Comparison of ENCODE assay signal across 7 mouse cellular contexts in the genomic region with DNA sequence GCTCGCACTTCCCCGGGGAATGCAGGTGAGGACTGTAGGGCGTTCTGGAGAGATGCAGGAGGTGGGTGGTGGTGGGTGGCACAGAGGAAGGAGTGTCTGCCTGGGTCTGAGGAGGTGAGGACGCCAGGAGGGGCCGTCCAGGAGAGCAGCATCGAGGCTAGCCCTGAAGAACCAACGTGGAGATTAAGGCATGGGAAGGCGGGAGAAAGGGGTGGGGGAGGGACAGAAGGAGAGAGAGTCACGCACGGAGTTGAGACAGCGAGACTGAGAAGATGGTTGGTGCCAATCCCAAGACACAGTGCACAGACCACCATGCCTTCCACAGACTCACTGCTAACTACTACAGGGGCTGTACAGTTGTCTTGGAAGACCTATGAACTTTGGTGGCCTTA. TPM values are rescaled to one million over a fixed set of nuclear protein-coding genes. Genes with fewer than 3 reads are reported as not detected.
DNase-seq lines count a peak whose midpoint lies in the region; ATAC-seq and TF ChIP-seq lines count a peak whose summit lies in the region.

No protein-coding gene starts in this region.

- TF ChIP-seq EP300 in stomach, postnatal 0 days (optimal IDR thresholded peaks at IDR 0.05): no peak

- H3K9ac ChIP-seq in neural tube, embryonic 11.5 days (ENCODE audit: low read length): no peak overlapping the region
- no peak overlapping the region for H3K9ac ChIP-seq in forebrain, embryonic 15.5 days (replicated peaks)
- peak overlapping the region; percentile 35; the same call in 1 of the 2 replicates for H3K9ac ChIP-seq in liver, embryonic 15.5 days
- H3K9ac ChIP-seq in stomach, postnatal 0 days (ENCODE audit: low read length): peak overlapping the region; percentile 48

- H3K4me3 ChIP-seq in neural tube, embryonic 11.5 days (ENCODE audit: low read depth, low read length): peak overlapping the region; percentile 33
- peak overlapping the region; percentile 44 for H3K4me3 ChIP-seq in forebrain, embryonic 15.5 days
- peak overlapping the region; percentile 58 for H3K4me3 ChIP-seq in liver, embryonic 15.5 days (replicated peaks)
- H3K4me3 ChIP-seq in stomach, postnatal 0 days (ENCODE audit: low read depth, low read length): peak overlapping the region; percentile 50

- DNase-seq in neural tube, embryonic 11.5 days (ENCODE audit: low spot score): no peak
- no peak for DNase-seq in neural tube, embryonic 10.5 days (ENCODE audit: extremely low spot score, low spot score)
- no peak for DNase-seq in stomach, postnatal 0 days (ENCODE audit: low spot score)
- DNase-seq in right cerebral cortex, postnatal 4 days: no peak
- no peak for DNase-seq in layer of hippocampus, adult 9-10 months (ENCODE audit: low spot score)

- H3K27ac ChIP-seq in neural tube, embryonic 11.5 days (ENCODE audit: low read depth, low read length): no peak overlapping the region
- no peak overlapping the region for H3K27ac ChIP-seq in forebrain, embryonic 15.5 days (replicated peaks)
- H3K27ac ChIP-seq in liver, embryonic 15.5 days (replicated peaks): no peak overlapping the region
- no peak overlapping the region for H3K27ac ChIP-seq in stomach, postnatal 0 days (replicated peaks)

- H3K27me3 ChIP-seq in neural tube, embryonic 11.5 days (ENCODE audit: control insufficient read depth, insufficient read depth, low read length): peaks cover 67% of the 10 kb centered on the region
- H3K27me3 ChIP-seq in forebrain, embryonic 15.5 days: peaks cover 54% of the 10 kb centered on the region
- peaks cover 61% of the 10 kb centered on the region for H3K27me3 ChIP-seq in liver, embryonic 15.5 days
- H3K27me3 ChIP-seq in stomach, postnatal 0 days (ENCODE audit: control insufficient read depth, insufficient read depth, low read length): no peaks in the 10 kb centered on the region; the same call in 1 of the 2 replicates

- no peak for TF ChIP-seq CTCF in stomach, postnatal 0 days (IDR thresholded peaks at IDR 0.05; ENCODE audit: low read depth)

- no peaks in the 10 kb centered on the region for H3K4me1 ChIP-seq in neural tube, embryonic 11.5 days (ENCODE audit: control insufficient read depth, insufficient read depth, low read length)
- H3K4me1 ChIP-seq in forebrain, embryonic 15.5 days: peaks cover 12% of the 10 kb centered on the region
- H3K4me1 ChIP-seq in liver, embryonic 15.5 days (replicated peaks): peaks cover 17% of the 10 kb centered on the region
- no peaks in the 10 kb centered on the region for H3K4me1 ChIP-seq in stomach, postnatal 0 days (replicated peaks; ENCODE audit: control insufficient read depth, insufficient read depth)

- H3K9me3 ChIP-seq in neural tube, embryonic 11.5 days (ENCODE audit: control insufficient read depth, low read length): no peaks in the 10 kb centered on the region
- H3K9me3 ChIP-seq in forebrain, embryonic 15.5 days: no peaks in the 10 kb centered on the region
- no peaks in the 10 kb centered on the region for H3K9me3 ChIP-seq in liver, embryonic 15.5 days (replicated peaks)
- H3K9me3 ChIP-seq in stomach, postnatal 0 days (ENCODE audit: control insufficient read depth, low read length): no peaks in the 10 kb centered on the region

- H3K4me2 ChIP-seq in neural tube, embryonic 11.5 days (ENCODE audit: low read depth): peak overlapping the region; percentile 47
- H3K4me2 ChIP-seq in forebrain, embryonic 15.5 days (replicated peaks): peak overlapping the region; percentile 71
- peak overlapping the region; percentile 73 for H3K4me2 ChIP-seq in liver, embryonic 15.5 days
- H3K4me2 ChIP-seq in stomach, postnatal 0 days (replicated peaks; ENCODE audit: low read depth): peak overlapping the region; percentile 76

- ATAC-seq in neural tube, embryonic 11.5 days (ENCODE audit: insufficient read depth, low FRiP score, low TSS enrichment): no peak
- no peak for ATAC-seq in forebrain, embryonic 15.5 days (replicated peaks)
- ATAC-seq in liver, embryonic 15.5 days (ENCODE audit: insufficient read depth): no peak
- no peak for ATAC-seq in stomach, postnatal 0 days (ENCODE audit: low FRiP score, low TSS enrichment)

- 6% methylated on average over 11 of the region's 11 CpGs for WGBS in neural tube, embryonic 11.5 days
- 3% methylated on average over 11 of the region's 11 CpGs for WGBS in forebrain, embryonic 15.5 days
- 3% methylated on average over 11 of the region's 11 CpGs for WGBS in liver, embryonic 15.5 days (ENCODE audit: insufficient replicate concordance)
- 12% methylated on average over 11 of the region's 11 CpGs for WGBS in stomach, postnatal 0 days

- H3K36me3 ChIP-seq in neural tube, embryonic 11.5 days (ENCODE audit: control insufficient read depth, insufficient read depth, low read length): no peaks in the 10 kb centered on the region
- no peaks in the 10 kb centered on the region for H3K36me3 ChIP-seq in forebrain, embryonic 15.5 days
- H3K36me3 ChIP-seq in liver, embryonic 15.5 days (replicated peaks): no peaks in the 10 kb centered on the region
- H3K36me3 ChIP-seq in stomach, postnatal 0 days (ENCODE audit: control insufficient read depth, insufficient read depth, low read length): no peaks in the 10 kb centered on the region

RNA-seq across cellular contexts. Expression of gene Psmb8, which starts 1.0 kb away (rescaled TPM):
- 2.1 and 3.3 TPM in 2 replicates for polyA plus RNA-seq in neural tube, embryonic 11.5 days (2014; fragmentation: Nextera tagmentation; extraction: Ambion mirVana)
- 2.3 and 2.6 TPM in 2 replicates for polyA plus RNA-seq in forebrain, embryonic 15.5 days (2015; fragmentation: Nextera tagmentation; extraction: Ambion mirVana)
- 21.9 and 22.8 TPM in 2 replicates for polyA plus RNA-seq in liver, embryonic 15.5 days (2015; fragmentation: Nextera tagmentation; extraction: Ambion mirVana)
- polyA plus RNA-seq in stomach, postnatal 0 days (2015; fragmentation: Nextera tagmentation; extraction: Ambion mirVana): 15.5 and 16.2 TPM in 2 replicates

RNA-seq across cellular contexts. Expression of gene Tap2, which starts 4.8 kb away (rescaled TPM):
- 0.59 and 0.60 TPM in 2 replicates for polyA plus RNA-seq in neural tube, embryonic 11.5 days (2014; fragmentation: Nextera tagmentation; extraction: Ambion mirVana)
- polyA plus RNA-seq in forebrain, embryonic 15.5 days (2015; fragmentation: Nextera tagmentation; extraction: Ambion mirVana): 1.3 and 1.7 TPM in 2 replicates
- 7.2 and 7.4 TPM in 2 replicates for polyA plus RNA-seq in liver, embryonic 15.5 days (2015; fragmentation: Nextera tagmentation; extraction: Ambion mirVana)
- 5.8 and 5.9 TPM in 2 replicates for polyA plus RNA-seq in stomach, postnatal 0 days (2015; fragmentation: Nextera tagmentation; extraction: Ambion mirVana)

RNA-seq across cellular contexts. Expression of gene Psmb9, which starts 11.0 kb away (rescaled TPM):
- 0.80 and 0.96 TPM in 2 replicates for polyA plus RNA-seq in neural tube, embryonic 11.5 days (2014; fragmentation: Nextera tagmentation; extraction: Ambion mirVana)
- 0.73 and 1.1 TPM in 2 replicates for polyA plus RNA-seq in forebrain, embryonic 15.5 days (2015; fragmentation: Nextera tagmentation; extraction: Ambion mirVana)
- 10.6 and 11.2 TPM in 2 replicates for polyA plus RNA-seq in liver, embryonic 15.5 days (2015; fragmentation: Nextera tagmentation; extraction: Ambion mirVana)
- polyA plus RNA-seq in stomach, postnatal 0 days (2015; fragmentation: Nextera tagmentation; extraction: Ambion mirVana): 11.9 and 12.8 TPM in 2 replicates

RNA-seq across cellular contexts. Expression of gene Tap1, which starts 11.2 kb away (rescaled TPM):
- 0.68 and 1.3 TPM in 2 replicates for polyA plus RNA-seq in neural tube, embryonic 11.5 days (2014; fragmentation: Nextera tagmentation; extraction: Ambion mirVana)
- 1.5 and 1.6 TPM in 2 replicates for polyA plus RNA-seq in forebrain, embryonic 15.5 days (2015; fragmentation: Nextera tagmentation; extraction: Ambion mirVana)
- polyA plus RNA-seq in liver, embryonic 15.5 days (2015; fragmentation: Nextera tagmentation; extraction: Ambion mirVana): 4.2 and 4.8 TPM in 2 replicates
- polyA plus RNA-seq in stomach, postnatal 0 days (2015; fragmentation: Nextera tagmentation; extraction: Ambion mirVana): 7.0 and 8.3 TPM in 2 replicates

RNA-seq across cellular contexts. Expression of gene H2-Ob, which starts 40.2 kb away (rescaled TPM):
- not detected in 2 replicates for polyA plus RNA-seq in neural tube, embryonic 11.5 days (2014; fragmentation: Nextera tagmentation; extraction: Ambion mirVana)
- 0.20 TPM in 1 of 2 replicates, not detected in the other for polyA plus RNA-seq in forebrain, embryonic 15.5 days (2015; fragmentation: Nextera tagmentation; extraction: Ambion mirVana)
- 0.31 and 0.51 TPM in 2 replicates for polyA plus RNA-seq in liver, embryonic 15.5 days (2015; fragmentation: Nextera tagmentation; extraction: Ambion mirVana)
- 0.13 and 0.16 TPM in 2 replicates for polyA plus RNA-seq in stomach, postnatal 0 days (2015; fragmentation: Nextera tagmentation; extraction: Ambion mirVana)

Comparison
In these comparisons a context has a peak if more than half of its experiments do, and no peak if none do; other contexts are left out.
1. H3K9ac ChIP-seq: peak in liver, embryonic 15.5 days (single experiment) and stomach, postnatal 0 days (single experiment); none in neural tube, embryonic 11.5 days (single experiment) and forebrain, embryonic 15.5 days (single experiment).
2. Peak in every context shown above with its lines, with median percentiles within 50 percentile points of each other: H3K4me2 ChIP-seq and H3K4me3 ChIP-seq.